Mouse (Mus musculus) myocyte (in vitro differentiated cells): ENCODE results near the gene Hfe2. TPM values are rescaled to one million over a fixed set of nuclear protein-coding genes. Genes with fewer than 3 reads are reported as not detected.

Source experiments
- H3K27me3 ChIP-seq: one replicate; pipeline ENCODE4 v1.6.1; 2011; ENCODE audit not compliant: control insufficient read depth, insufficient read depth, insufficient read length
- H3K36me3 ChIP-seq: one replicate; pipeline ENCODE4 v1.6.1; 2011; ENCODE audit not compliant: control insufficient read depth, insufficient read depth
- H3K4me2 ChIP-seq: one replicate; pipeline ENCODE4 v1.6.1; 2011; ENCODE audit warnings: low read depth, control low read depth
- H3K4me3 ChIP-seq: one replicate; pipeline ENCODE4 v1.5.1; 2011; ENCODE audit warnings: mild to moderate bottlenecking, control low read depth, moderate library complexity
- H3K79me2 ChIP-seq: one replicate; pipeline ENCODE4 v1.6.1; 2011; ENCODE audit not compliant: control insufficient read depth, insufficient read depth
- H3ac ChIP-seq: one replicate; pipeline ENCODE4 v1.6.1; 2011; ENCODE audit not compliant: control insufficient read depth, insufficient read length
- CEBPB ChIP-seq: IDR thresholded peaks from 2 replicates; pipeline ENCODE4 v1.6.1; 2011; ENCODE audit warnings: mild to moderate bottlenecking, moderate library complexity; ENCODE audit not compliant: poor library complexity, insufficient read depth, severe bottlenecking
- E2F4 ChIP-seq: IDR thresholded peaks from one replicate; pipeline ENCODE4 v1.6.1; 2011; ENCODE audit warnings: mild to moderate bottlenecking, control low read depth, moderate library complexity; ENCODE audit not compliant: insufficient read depth
- MAX ChIP-seq: IDR thresholded peaks from one replicate; pipeline ENCODE4 v1.6.1; 2011; ENCODE audit warnings: low read depth, mild to moderate bottlenecking, control low read depth
- MYOD1 ChIP-seq, 3 experiments: IDR thresholded peaks; one replicate each; pipeline ENCODE4 v1.6.1; 2011; ENCODE audit warnings: control low read depth in 2 of 3, low read depth in 2 of 3, mild to moderate bottlenecking in 2 of 3, moderate library complexity in 1 of 3; ENCODE audit not compliant: insufficient read length in 2 of 3, control insufficient read depth in 1 of 3
- POLR2A ChIP-seq: IDR thresholded peaks from one replicate; pipeline ENCODE4 v1.6.1; 2011; ENCODE audit warnings: low read depth, mild to moderate bottlenecking, control low read depth, moderate library complexity; ENCODE audit not compliant: insufficient read length
- POLR2AphosphoS2 ChIP-seq: IDR thresholded peaks from one replicate; pipeline ENCODE4 v1.6.1; 2011; ENCODE audit warnings: low read depth, control low read depth; ENCODE audit not compliant: insufficient read length
- SRF ChIP-seq: IDR thresholded peaks from one replicate; pipeline ENCODE4 v1.6.1; 2011; ENCODE audit warnings: low read depth; ENCODE audit not compliant: control insufficient read depth, insufficient read length
- TCF12 ChIP-seq: IDR thresholded peaks from one replicate; pipeline ENCODE4 v1.6.1; 2011; ENCODE audit warnings: mild to moderate bottlenecking, control low read depth; ENCODE audit not compliant: poor library complexity, insufficient read depth, severe bottlenecking
- TCF3 ChIP-seq: IDR thresholded peaks from one replicate; pipeline ENCODE4 v1.6.1; 2011; ENCODE audit warnings: low read depth, control low read depth; ENCODE audit not compliant: insufficient read length
- USF1 ChIP-seq: IDR thresholded peaks from one replicate; pipeline ENCODE4 v1.6.1; 2011; ENCODE audit warnings: low read depth, mild to moderate bottlenecking, control low read depth, moderate library complexity
- polyA plus RNA-seq: library from polyadenylated mRNA; unstranded; fragments of >200 nt; fragmentation: generic; extraction: Trizol; gene quantifications from one replicate; pipeline ENCODE4 v1.2.1, GENCODE M21; 2012; ENCODE audit warnings: missing spikeins

Gene Hfe2
- polyA plus RNA-seq, 1 experiment, result 116 TPM

GRCm38 (mm10) chr3:96576690-96577541 is 51.9 kb downstream of the Hfe2 start, which contains the start of gene Gm16253:
TSS of gene Gm16253 (plus strand) at chr3:96576984.
- Histone ChIP-seq H3K36me3 (peaks cover 4% of the 10 kb centered on the region), H3K27me3 (no peaks in the 10 kb centered on the region), H3K4me2 (peak within 1 kb of the TSS; percentile 99), H3K4me3 (peak within 1 kb of the TSS; percentile 23), H3K79me2 (no peaks in the 10 kb centered on the region), H3ac (no peak within 1 kb of the TSS)
- no peak for TF ChIP-seq TCF12
- peak; percentile 71 for TF ChIP-seq POLR2A
- TF ChIP-seq POLR2AphosphoS2, result peak; percentile 87
- TF ChIP-seq TCF3, result no peak

- H3K79me2 ChIP-seq, result no peaks in the 10 kb centered on the region
- no peaks in the 10 kb centered on the region for H3K27me3 ChIP-seq
- no peak for TF ChIP-seq E2F4
- no peak for TF ChIP-seq TCF3
- TF ChIP-seq USF1, result no peak
- TF ChIP-seq MYOD1 (IDR thresholded peaks at IDR 0.05; ENCODE audit: control insufficient read depth in 1 of 3, insufficient read length in 2 of 3, low read depth in 2 of 3), result no peak
- no peak for TF ChIP-seq SRF
- TF ChIP-seq MAX, result no peak
- no peak for TF ChIP-seq POLR2AphosphoS2
- TF ChIP-seq TCF12, result no peak
- no peak for TF ChIP-seq CEBPB
- peak overlapping the region; percentile 89 for H3K4me2 ChIP-seq
- H3K4me3 ChIP-seq, result peak overlapping the region; percentile 23
- peaks cover 4% of the 10 kb centered on the region for H3K36me3 ChIP-seq
- H3ac ChIP-seq, result no peak overlapping the region
Measured at GRCm38 (mm10) chr3:96577566-96577965, 52.6 kb downstream of the Hfe2 start.

Other genes with a start within 250 kb of the Hfe2 start
- gene Fcgr1, start 231.2 kb upstream of the Hfe2 start, polyA plus RNA-seq, result 0.05 TPM
- gene BC107364, start 72.9 kb upstream of the Hfe2 start, polyA plus RNA-seq, result not detected
- gene Txnip, start 32.8 kb downstream of the Hfe2 start, polyA plus RNA-seq, result 42.6 TPM
- gene Gm16253, start 51.8 kb downstream of the Hfe2 start, polyA plus RNA-seq, result 0.25 TPM
- 22.7 TPM for gene Polr3gl, start 69.0 kb downstream of the Hfe2 start, polyA plus RNA-seq
- gene Ankrd34a, start 71.5 kb downstream of the Hfe2 start, polyA plus RNA-seq, result 2.5 TPM
- 30.2 TPM for gene Lix1l, start 76.0 kb downstream of the Hfe2 start, polyA plus RNA-seq
- gene Rbm8a, start 104.8 kb downstream of the Hfe2 start, polyA plus RNA-seq, result 68.4 TPM
- gene Pex11b, start 110.2 kb downstream of the Hfe2 start, polyA plus RNA-seq, result 26.8 TPM
- gene Gm42957, start 110.3 kb downstream of the Hfe2 start, polyA plus RNA-seq, result 0.04 TPM
- gene Itga10, start 120.4 kb downstream of the Hfe2 start, polyA plus RNA-seq, result 1.9 TPM
- gene Ankrd35, start 145.0 kb downstream of the Hfe2 start, polyA plus RNA-seq, result 0.37 TPM
- gene Pias3, start 171.2 kb downstream of the Hfe2 start, polyA plus RNA-seq, result 16.7 TPM
- 6.8 TPM for gene Nudt17, start 183.4 kb downstream of the Hfe2 start, polyA plus RNA-seq
- 46.6 TPM for gene Polr3c, start 202.5 kb downstream of the Hfe2 start, polyA plus RNA-seq
- 10.1 TPM for gene Rnf115, start 202.5 kb downstream of the Hfe2 start, polyA plus RNA-seq